Mouse (Mus musculus): ENCODE measurements at regions not wholly inside any gene's neighbourhood (a gene's known extent, or its start where the extent isn't known, plus 50 kb on each side); places are given as distances from the start of the nearest gene placed in this dataset.

DNA sequence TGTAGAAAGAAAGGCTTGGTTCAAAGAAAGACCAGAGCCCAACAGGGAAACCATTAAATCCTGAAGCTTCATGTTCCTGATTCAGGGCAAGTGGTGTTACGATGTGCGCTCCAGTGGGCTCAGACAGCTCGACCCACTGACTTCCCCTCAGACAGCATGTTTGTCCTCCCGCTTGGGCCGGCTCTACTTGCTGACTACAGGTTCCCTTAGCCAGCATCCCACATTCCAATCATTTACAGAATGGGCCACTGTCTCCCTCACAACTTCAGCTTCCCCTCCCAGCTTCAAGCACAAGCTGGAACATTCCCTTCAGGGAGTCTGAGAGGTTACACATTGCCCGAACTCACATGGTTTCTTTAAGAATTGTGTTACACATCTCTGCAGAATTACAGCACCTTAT is 372.7 kb upstream of the Cdh4 start:
- in situ Hi-C loops (cut with MboI; ENCODE audit: unreplicated experiment in 2 of 2) = no loop called here

- in situ Hi-C loops (cut with MboI; ENCODE audit: unreplicated experiment in 2 of 2) = no loop called here
These were observed 371.9 kb upstream of the Cdh4 start for GRCm38 (mm10) chr2:179070346-179070745.

GRCm38 (mm10) chr2:179080462-179081274 is 361.6 kb upstream of the Cdh4 start:
- in situ Hi-C loops (cut with MboI; ENCODE audit: unreplicated experiment in 2 of 2) = no loop called here

DNA sequence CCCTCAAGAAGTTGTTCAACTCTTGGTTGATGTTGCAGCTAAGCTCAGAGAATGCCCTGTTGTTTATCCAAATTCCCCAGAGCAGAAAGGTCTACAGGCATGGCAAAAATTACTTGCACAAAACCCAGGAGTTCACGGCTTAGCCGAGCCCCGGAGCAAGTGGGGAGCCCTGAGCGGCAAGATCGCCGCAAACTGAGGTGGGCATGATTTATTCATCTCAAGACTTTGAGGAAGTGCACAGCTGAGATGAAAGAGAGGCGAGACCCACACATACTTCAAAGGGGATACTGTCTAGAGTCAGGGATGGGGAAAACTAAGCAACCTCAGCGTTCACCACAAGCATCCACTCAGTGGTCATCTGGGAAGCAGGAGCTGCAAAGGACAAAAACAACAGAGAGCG is 355.3 kb upstream of the Cdh4 start:
- in situ Hi-C loops (cut with MboI; ENCODE audit: unreplicated experiment in 2 of 2) = no loop called here

GRCm38 (mm10) chr2:179091480-179091879 is 350.8 kb upstream of the Cdh4 start:
- in situ Hi-C loops (cut with MboI; ENCODE audit: unreplicated experiment in 2 of 2) = no loop called here

DNA sequence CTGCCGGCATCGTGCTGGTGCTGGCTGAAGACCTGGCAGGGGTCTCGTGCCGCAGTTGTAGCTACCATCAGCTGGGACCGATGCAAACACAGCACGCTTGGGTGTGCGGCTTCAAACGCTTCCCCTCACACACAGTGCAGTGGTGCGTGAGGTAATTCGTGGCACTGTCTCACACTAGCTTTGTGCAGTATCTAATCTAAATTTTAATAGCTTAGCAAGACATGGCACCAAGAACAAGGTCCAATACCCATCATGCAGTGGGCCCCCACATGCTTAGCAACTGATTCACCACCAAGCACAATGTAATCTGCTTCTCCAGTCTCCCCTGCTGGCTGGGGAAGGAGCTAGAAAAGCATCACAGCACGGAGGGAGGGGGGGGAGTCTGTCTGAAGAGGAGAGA is 348.2 kb upstream of the Cdh4 start:
- in situ Hi-C loops (cut with MboI; ENCODE audit: unreplicated experiment in 2 of 2) = no loop called here

DNA sequence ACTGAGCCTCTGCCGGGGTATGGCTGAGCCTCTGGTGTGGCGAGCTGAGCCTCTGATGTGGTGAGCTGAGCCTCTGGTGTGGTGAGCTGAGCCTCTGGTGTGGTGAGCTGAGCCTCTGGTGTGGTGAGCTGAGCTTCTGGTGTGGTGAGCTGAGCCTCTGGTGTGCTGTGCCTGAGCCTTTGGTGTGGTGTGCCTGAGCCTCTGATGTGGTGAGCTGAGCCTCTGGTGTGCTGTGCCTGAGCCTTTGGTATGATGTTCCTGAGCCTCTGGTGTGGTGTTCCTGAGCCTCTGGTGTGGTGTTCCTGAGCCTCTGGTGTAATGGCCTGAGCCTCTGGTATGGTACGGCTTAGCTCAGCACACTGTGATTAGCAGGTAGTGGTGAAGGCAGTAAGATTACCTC is 346.2 kb upstream of the Cdh4 start:
- in situ Hi-C loops (cut with MboI; ENCODE audit: unreplicated experiment in 2 of 2) = no loop called here

- in situ Hi-C loops (cut with MboI; ENCODE audit: unreplicated experiment in 2 of 2) = no loop called here
These were observed 345.4 kb upstream of the Cdh4 start for GRCm38 (mm10) chr2:179096861-179097260.

- in situ Hi-C loops (cut with MboI; ENCODE audit: unreplicated experiment in 2 of 2) = no loop called here
These were observed 342.4 kb upstream of the Cdh4 start for GRCm38 (mm10) chr2:179099783-179100182.

GRCm38 (mm10) chr2:179103114-179103513 is 339.1 kb upstream of the Cdh4 start:
- in situ Hi-C loops (cut with MboI; ENCODE audit: unreplicated experiment in 2 of 2) = no loop called here

DNA sequence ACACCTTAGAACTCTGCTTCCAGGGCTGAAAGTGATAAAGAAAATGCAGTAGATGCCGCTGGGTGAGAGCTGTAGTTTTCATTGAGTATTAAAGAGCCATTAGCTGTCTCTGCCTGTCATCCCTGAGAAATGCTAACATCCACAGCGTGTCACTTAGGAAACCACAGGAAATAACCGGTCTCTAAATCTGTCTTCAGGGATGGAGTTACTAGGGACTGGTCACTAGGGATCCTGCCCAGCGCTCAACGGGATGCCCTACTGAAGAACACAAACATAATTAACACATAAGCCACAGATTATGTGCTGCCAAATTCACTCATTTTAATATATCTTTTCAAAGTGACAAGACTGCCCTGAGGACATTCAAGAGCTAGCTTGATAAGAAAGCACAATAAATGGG is 329.3 kb upstream of the Cdh4 start:
- in situ Hi-C loops (cut with MboI; ENCODE audit: unreplicated experiment in 2 of 2) = no loop called here

DNA sequence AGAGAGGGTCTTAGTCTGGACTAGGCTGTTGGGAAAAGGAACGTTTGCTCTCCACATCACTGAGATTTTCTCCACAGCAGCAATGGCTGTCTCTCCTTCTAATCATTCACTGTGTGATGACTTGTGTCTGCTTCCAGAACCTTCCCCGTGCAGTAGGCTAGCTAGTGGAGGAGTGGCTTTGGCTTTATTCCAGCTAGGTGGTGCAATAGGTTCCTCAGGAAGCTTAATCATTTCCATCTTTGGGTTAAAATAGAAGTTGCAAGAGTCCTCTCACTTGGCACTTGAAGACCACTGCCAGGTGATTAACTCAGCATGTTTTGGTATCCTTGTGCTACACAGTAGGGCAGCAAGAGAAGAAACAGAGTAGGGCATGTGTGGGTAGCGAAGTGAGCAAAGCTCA is 314.2 kb upstream of the Cdh4 start:
- in situ Hi-C loops (cut with MboI; ENCODE audit: unreplicated experiment in 2 of 2) = no loop called here

DNA sequence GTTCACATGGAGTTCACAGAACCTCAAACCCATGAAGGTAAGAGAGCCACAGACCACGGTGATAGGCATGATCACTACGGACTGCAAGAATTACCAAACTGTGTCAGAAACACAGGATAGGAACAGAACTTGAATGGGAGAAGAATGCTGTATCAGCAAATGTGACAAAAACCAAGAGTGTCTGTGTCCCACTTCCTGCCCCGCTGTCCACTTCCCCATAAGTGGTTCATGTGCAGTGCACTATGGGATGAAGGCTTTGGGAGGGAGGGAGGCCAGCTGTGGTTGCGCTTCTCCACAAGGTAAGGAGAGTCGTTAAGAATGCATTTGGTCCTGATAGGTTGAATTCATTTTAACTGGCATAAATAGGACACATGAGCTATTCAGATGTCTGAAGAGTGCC is 313.8 kb upstream of the Cdh4 start:
- in situ Hi-C loops (cut with MboI; ENCODE audit: unreplicated experiment in 2 of 2) = no loop called here

DNA sequence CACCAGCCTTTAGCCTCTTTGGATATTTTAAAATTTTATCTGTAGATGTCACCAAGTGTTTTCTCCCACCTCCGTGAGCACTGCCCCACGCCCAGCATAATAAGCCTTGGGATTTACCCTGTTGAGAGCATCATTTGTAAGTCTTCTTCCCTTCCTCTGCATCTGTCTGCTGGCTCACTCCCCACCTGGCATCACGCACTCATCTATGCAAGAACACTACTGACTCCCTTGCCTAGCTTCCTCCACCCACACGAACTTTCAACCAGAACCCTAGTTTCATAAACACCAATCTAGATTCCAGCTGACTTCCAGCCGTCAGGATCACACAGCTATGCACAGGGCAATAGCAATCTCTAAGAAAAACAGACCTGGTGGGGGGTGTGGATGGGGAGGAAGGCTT is 311.2 kb upstream of the Cdh4 start:
- in situ Hi-C loops (cut with MboI; ENCODE audit: unreplicated experiment in 2 of 2) = no loop called here

DNA sequence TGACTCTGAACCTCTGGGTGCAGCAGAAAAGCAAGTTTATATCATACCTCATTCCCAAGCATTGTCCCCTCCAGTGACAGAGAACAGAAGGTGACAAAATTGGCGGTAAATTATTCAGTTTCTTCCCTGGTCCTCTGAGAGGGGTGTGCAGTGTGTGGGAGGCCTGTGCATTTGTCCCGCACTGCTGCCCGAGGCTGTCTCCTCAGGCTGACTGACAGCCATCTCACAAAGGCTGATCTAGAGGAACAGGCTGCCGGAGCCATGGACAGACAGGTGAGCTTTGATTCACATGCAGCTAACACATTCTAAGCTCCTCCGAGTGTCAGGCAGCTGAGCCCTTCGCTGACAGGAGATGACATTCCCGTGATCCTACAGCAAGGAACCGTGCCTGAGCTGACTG is 299.9 kb upstream of the Cdh4 start:
- in situ Hi-C loops (cut with MboI; ENCODE audit: unreplicated experiment in 2 of 2) = no loop called here

- in situ Hi-C loops (cut with MboI; ENCODE audit: unreplicated experiment in 2 of 2) = no loop called here
These were observed 296.5 kb upstream of the Cdh4 start for GRCm38 (mm10) chr2:179145726-179146125.

GRCm38 (mm10) chr2:179146274-179146673 is 296.0 kb upstream of the Cdh4 start:
- in situ Hi-C loops (cut with MboI; ENCODE audit: unreplicated experiment in 2 of 2) = no loop called here

- in situ Hi-C loops (cut with MboI; ENCODE audit: unreplicated experiment in 2 of 2) = no loop called here
These were observed 294.0 kb upstream of the Cdh4 start for GRCm38 (mm10) chr2:179148194-179148593.

- in situ Hi-C loops (cut with MboI; ENCODE audit: unreplicated experiment in 2 of 2) = no loop called here
These were observed 293.6 kb upstream of the Cdh4 start for GRCm38 (mm10) chr2:179148667-179149066.

- in situ Hi-C loops (cut with MboI; ENCODE audit: unreplicated experiment in 2 of 2) = no loop called here
These were observed 283.4 kb upstream of the Cdh4 start for GRCm38 (mm10) chr2:179158881-179159280.

DNA sequence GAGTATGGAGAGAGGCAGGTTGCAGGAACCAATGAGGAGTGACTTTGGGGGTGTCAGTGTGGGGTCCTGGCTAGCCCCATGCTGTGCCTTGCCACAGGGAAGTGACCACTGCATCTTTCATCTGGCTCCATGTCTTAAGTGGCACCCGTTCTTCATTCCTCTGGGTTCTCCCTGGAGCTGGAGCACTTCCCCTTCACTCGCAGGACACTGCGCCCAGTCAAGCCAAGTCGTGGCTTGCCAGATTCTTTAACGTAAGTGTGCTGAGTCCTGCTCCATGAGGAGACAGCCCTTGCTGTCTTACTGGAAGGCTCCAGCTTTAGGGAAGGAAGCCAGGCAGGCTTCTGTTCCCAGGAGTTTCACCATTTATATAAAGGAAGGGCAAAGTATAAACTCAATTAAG is 279.1 kb upstream of the Cdh4 start:
- in situ Hi-C loops (cut with MboI; ENCODE audit: unreplicated experiment in 2 of 2) = no loop called here

DNA sequence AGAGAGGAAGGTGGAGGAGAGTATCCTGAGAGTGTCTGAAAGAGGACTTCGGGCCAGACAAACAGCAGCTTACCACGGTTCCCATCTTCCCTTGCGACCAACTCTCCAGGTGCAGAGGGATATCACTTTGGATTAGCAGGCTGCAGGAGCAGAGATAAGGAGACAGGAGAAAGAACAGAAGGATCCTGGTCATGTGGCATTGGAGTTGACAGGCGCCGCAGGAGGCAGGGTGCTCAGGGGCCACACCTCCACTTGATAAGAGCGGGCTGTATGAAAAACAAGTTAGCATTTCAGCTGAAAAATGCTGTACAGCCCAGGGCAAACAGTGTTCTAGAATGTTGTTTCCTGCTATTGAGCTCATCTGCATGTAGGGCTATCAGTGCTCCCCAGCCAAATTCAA is 272.1 kb upstream of the Cdh4 start:
- in situ Hi-C loops (cut with MboI; ENCODE audit: unreplicated experiment in 2 of 2) = no loop called here

DNA sequence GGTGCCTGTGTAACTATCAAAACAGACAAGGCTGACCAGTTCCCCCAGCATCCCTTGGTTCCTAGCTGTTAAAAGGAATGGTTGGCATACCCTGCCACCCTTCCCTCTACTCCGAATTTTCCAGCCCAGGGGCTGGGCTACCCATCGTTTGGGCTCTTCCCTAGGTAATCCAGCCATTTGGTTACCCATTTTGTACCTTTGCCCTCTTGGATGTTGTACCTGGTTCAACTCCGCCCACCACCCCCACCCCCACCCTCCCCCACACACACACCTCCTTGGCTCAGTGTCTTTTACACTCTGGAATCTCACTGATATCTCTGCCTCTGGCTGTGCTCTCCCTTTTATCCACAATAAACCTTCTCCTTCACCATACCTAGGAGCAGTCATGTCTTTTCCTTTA is 271.6 kb upstream of the Cdh4 start:
- in situ Hi-C loops (cut with MboI; ENCODE audit: unreplicated experiment in 2 of 2) = no loop called here

All from v-Abl transformed pro-B cells (cell line).